Mouse (Mus musculus) urinary bladder, postnatal 10 days (tissue): Measurements from ENCODE around the gene Pakap.

Experiments used
- DNase-seq: peaks from one replicate; pipeline ENCODE4 v3.0.0; 2022; ENCODE audit warnings: low spot score

Gene Pakap

GRCm38 (mm10) chr4:57567666-57568206 lies at the start of gene Pakap:
TSS of gene Pakap (plus strand) at chr4:57568179.
- peak; percentile 17 for DNase-seq

DNA sequence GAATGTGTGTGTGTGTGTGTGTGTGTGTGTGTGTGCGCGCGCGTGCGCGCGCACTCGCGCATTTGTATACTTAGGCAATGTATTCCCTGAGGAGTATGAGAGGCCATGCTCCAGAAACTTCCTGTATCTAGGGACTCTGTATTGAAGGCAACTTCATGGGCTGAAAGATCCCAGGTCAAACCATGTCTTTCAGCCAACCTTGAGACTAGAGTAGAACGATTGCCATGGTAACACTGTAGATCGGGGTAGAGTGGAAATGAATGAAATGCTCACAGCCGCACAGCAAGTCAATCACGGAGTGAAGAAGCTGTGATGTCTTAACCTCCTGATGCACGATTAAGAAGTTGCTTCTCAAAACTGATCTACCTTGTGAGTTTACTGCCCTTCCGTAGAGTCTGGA lies 44.5 kb upstream of the Pakap start:
- DNase-seq = no peak

GRCm38 (mm10) chr4:57524461-57524860 lies 43.5 kb upstream of the Pakap start:
- DNase-seq = no peak

GRCm38 (mm10) chr4:57525221-57526011 lies 42.6 kb upstream of the Pakap start:
- no peak for DNase-seq

DNA sequence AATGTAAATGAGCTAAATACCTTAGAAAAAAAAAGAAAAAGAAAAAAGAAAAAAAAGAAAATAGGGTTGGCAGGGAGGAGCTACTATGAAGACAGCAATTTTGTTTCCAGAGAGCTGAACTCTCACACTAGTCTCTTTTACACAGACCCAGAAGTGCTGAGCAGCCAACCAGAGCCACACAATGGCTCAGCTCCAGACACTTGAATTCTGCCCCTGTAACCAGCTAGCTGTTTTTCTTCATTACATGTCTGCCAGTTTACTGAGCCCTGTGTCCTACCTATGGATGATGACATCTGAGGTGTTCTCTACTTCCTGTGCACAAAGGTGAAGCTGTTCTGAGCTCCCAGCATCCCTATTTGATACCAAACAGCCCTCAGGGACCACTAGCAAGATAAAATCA lies 39.7 kb upstream of the Pakap start:
- no peak for DNase-seq

- DNase-seq = no peak
These were observed 34.3 kb upstream of the Pakap start for GRCm38 (mm10) chr4:57533686-57534085.

DNA sequence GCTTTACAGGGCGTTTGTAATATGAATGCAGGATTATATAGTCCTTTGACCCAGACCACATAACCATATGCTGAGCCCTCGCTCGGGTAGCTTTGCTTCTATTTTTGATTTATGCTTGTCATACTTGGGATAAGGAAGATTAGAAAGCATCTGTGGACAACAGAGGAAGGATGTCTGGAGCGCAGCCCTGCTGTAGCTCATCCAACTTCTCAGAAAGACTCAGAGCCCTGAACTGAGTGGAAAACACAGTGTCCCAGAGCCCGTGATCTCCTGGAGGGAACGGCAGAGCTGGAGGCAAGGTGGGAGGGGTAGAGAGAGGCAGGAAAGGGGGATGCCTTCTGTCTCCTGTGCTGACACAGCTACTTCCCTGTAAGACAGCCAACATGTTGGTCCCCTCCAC lies 33.7 kb upstream of the Pakap start:
- no peak for DNase-seq

GRCm38 (mm10) chr4:57535087-57535486 lies 32.9 kb upstream of the Pakap start:
- no peak for DNase-seq

DNA sequence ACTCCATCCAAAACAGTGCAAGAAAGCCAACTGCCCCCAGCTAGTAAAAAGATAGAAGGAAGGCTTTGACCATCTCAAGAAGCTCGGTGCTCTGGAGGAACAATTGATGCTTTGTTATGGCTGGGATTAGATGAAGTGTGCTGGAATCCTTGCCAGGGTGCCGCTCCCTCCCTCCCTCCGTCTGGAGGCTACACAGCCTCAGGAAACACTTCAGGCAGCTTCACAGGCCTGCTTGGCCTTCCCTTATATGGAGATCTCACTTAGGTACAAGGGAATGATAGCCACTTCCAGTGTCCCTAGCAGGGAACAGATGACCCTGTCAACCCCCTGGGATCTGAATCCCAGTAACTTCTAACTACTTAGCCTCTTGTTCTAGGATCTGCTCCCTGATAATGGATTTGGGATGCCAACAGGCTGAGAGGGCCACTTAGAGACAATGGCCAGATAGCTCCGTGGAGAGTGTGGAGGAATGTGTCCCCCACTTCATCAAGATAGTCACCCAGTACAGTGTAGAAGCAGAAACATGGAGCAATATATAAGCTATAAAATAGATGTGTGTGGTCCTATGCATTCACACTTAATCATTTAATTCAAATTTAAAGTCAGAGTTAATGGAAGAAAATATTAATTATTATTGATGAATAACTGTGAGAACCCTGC lies 29.8 kb upstream of the Pakap start:
- DNase-seq = no peak

DNA sequence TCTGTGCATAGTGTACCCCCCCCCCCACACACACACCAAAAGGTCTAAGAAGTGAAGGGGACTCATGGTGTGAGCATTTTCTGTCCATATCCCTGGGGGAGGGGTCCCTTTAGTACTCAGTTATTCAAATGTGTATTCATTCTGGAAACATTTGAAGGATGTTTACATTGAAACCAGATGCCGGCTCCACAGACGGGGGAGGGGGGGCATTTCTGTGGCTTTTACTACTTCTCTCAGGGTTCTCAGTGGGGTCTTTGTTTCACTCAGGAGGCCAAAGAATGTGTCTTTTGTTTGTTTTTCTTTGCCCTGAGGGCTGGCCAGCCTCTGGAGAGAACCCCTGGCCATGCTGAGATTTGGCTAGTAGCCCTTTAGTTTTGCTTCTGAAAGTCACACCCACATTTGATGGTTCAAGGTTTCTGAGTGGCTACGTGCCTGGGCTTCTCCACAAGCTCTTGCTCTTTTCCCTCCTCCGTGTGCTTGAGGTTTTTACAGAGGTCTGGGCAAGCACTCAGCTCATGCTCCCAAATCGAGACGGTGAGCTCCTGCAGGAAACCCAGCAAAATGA lies 24.2 kb upstream of the Pakap start:
- DNase-seq = no peak

GRCm38 (mm10) chr4:57547785-57548184 lies 20.2 kb upstream of the Pakap start:
- no peak for DNase-seq

GRCm38 (mm10) chr4:57550216-57550615 lies 17.8 kb upstream of the Pakap start:
- no peak for DNase-seq

GRCm38 (mm10) chr4:57557102-57557501 lies 10.9 kb upstream of the Pakap start:
- no peak for DNase-seq

DNA sequence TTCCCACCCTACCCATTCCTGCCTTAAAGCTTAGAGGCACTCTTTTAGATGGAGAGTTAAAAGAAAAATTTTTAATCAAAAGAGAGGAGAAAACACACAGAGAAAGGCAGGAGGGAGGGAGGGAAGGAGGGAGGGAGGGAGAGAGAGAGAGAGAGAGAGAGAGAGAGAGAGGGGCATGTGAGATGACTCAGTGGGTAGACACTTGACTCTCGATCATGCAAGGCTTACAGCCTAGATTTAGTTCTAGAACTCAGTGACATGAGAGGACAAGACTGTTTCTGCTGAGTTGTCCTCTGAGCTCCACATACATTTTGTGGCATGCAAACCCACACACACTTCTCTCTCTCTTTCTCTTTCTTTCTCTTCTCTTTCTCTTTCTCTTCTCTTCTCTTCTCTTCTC lies 8.5 kb upstream of the Pakap start:
- DNase-seq = no peak

DNA sequence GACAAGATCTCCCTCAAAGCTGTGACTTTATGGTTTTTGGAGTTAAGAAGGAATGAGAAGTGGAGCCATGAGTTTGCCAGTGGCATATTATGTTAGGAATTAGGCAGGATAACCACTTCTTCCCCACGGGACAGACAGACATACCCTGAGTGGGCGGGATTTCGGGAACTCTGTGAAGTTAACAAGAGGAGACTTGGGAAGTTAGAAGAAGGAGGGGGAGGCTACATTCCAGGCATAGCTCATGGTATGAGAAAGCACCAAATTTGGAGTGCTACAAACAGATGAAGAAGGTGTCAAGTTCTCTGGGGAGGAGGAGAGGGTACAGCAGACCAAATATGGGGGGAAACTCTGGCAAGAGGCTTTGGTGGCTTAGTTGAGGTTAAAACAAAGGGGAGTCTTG lies 8.0 kb upstream of the Pakap start:
- no peak for DNase-seq

DNA sequence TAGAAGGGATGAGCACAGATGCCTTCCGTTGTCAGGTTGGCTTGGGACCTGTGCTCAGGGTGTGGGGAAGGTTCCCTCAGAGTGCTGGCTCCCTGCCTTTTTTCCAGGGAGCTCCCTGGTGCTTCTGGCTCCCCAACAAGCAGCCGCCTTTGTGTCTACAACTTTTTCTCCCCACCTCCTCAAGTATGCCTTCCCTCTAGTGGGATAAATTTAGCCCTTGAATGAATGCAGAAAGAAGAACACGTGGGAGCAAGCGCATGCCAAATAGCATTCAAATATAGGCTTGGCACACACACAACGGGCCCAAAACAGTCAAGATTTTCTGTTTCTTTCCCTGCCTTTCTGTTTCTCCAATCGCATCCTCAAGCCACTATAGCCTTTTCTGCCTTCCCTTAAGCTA lies 6.9 kb upstream of the Pakap start:
- no peak for DNase-seq

DNA sequence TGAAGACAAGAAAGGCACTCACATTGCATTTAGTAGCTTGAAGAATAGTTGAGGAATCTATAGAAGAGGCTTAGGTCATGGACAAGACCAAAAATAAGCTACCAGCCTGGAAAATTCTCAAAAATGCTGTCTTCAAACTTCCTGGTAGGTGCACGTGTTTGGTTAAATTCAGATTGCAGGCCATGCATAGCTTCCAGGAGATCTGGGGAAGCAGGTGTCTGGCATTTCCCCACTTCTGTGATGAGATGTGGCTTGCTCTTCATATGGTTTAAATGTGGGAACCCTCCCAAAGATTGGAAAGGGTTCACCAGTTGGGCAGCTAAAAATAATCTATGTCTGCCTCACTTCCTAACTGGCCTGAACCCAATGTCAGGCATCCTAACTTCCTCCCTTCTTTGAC lies 2.7 kb upstream of the Pakap start:
- no peak for DNase-seq

DNA sequence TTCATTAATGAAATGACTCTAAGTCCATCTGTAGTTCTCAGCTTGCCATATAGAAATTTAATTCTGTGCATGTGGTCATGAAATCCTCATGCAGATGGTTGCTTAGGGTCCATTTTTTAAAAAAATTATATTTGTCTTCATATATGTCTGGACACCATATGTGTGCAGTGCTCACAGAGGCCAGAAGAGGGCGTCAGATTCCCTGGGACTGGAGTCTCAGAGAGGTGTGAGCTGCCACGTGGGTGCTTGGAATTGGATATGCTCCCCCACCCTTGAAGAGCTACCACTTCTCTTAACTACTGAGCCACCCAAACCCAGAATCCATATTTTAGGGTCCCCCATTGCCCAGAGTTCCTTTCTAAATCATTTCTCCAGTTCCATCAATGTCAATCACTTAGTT lies 2.2 kb upstream of the Pakap start:
- DNase-seq = no peak

- DNase-seq = no peak
These were observed 489 bp downstream of the Pakap start for GRCm38 (mm10) chr4:57568268-57569068.

DNA sequence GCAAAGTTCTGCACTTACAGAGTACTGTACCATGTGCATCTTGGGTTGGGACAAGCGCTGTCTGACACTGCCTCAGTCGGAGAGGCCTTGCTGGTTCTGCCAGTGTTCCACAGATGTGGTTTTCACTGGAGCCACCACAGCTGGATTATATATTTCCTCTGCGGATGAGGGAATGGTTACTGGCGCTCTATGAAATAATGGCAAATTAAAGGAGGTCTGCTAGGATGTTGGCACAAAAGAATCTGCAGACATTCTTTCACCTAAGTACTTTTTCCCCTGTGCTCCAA lies 1.0 kb downstream of the Pakap start:
- DNase-seq = no peak

- DNase-seq = no peak
These were observed 1.7 kb downstream of the Pakap start for GRCm38 (mm10) chr4:57569711-57570110.

GRCm38 (mm10) chr4:57570229-57570628 lies 2.2 kb downstream of the Pakap start:
- no peak for DNase-seq

DNA sequence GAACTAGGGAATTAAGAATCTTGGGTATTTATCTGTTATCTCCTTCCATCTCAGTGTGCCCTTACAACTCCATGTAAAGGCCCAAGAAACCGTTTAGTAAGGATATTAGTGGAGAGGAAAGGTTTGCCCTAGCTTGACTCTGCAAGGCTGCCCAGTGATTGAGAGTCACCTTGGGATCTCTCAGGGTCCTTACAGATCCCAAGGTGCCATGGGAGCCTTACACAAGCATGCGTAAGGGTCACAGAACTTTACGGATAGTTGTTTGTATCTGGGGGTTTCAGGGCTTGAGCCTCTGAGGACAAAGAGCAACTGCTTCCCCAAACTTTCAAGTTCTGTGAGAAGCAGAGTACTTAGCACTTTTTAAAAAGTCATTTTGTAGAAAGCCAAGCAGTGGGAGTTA lies 6.2 kb downstream of the Pakap start:
- no peak for DNase-seq
